Mouse (Mus musculus): ENCODE data around the gene Dlk1. TPM values are rescaled to one million over a fixed set of nuclear protein-coding genes. Genes with fewer than 3 reads are reported as not detected.

Dlk1 gene
- 0.31 TPM for total RNA-seq (2023)

GRCm38 (mm10) chr12:109452592-109452991 lies at the start of gene Dlk1:
TSS of gene Dlk1 (plus strand) at chr12:109452823.

Other genes with a start within 250 kb of the Dlk1 start
- gene Rtl1, start 147.5 kb downstream of the Dlk1 start, total RNA-seq (2023), result not detected